Mouse (Mus musculus) midbrain, embryonic 15.5 days (tissue): ENCODE results near the gene Zp3. TPM values are rescaled to one million over a fixed set of nuclear protein-coding genes. Genes with fewer than 3 reads are reported as not detected.

ENCODE experiments used
- ATAC-seq: fragments of 200-750 bp; cut with Nextera tagmentation; replicated peaks from 2 replicates; pipeline ENCODE4 v1.8.0; 2017; ENCODE audit warnings: moderate TSS enrichment
- H3K27ac ChIP-seq: fragments of 300-500 bp; sonication (generic); 2 replicates; pipeline ENCODE4 v1.5.1; 2015; ENCODE audit warnings: mild to moderate bottlenecking, inconsistent platforms
- H3K27me3 ChIP-seq: fragments of 300-500 bp; sonication (generic); replicated peaks from 2 replicates; pipeline ENCODE4 v1.6.1; 2015; ENCODE audit warnings: inconsistent platforms
- H3K36me3 ChIP-seq: fragments of 300-500 bp; sonication (generic); replicated peaks from 2 replicates; pipeline ENCODE4 v1.6.1; 2015; ENCODE audit warnings: inconsistent platforms
- H3K4me1 ChIP-seq: fragments of 300-500 bp; sonication (generic); 2 replicates; pipeline ENCODE4 v1.6.1; 2015; ENCODE audit warnings: inconsistent platforms
- H3K4me2 ChIP-seq: fragments of 300-500 bp; sonication (generic); 2 replicates; pipeline ENCODE4 v1.6.1; 2015; ENCODE audit warnings: inconsistent platforms, mild to moderate bottlenecking, moderate library complexity
- H3K4me3 ChIP-seq: fragments of 300-500 bp; sonication (generic); 2 replicates; pipeline ENCODE4 v1.5.1; 2015; ENCODE audit warnings: mild to moderate bottlenecking, inconsistent platforms
- H3K9ac ChIP-seq: fragments of 300-500 bp; sonication (generic); 2 replicates; pipeline ENCODE4 v1.6.1; 2015; ENCODE audit warnings: mild to moderate bottlenecking, inconsistent platforms
- H3K9me3 ChIP-seq: fragments of 300-500 bp; sonication (generic); 2 replicates; pipeline ENCODE4 v1.6.1; 2016; ENCODE audit warnings: inconsistent platforms
- WGBS: fragments of 180-500 bp; shearing (Covaris S2); methylation state at CpG from one replicate; pipeline ENCODE4 v1.1.7; 2015; ENCODE audit warnings: mixed read lengths; 5-methylcytosine and 5-hydroxymethylcytosine counted together
- polyA plus RNA-seq: library from polyadenylated mRNA; unstranded; fragments of >200 nt; fragmentation: Nextera tagmentation; extraction: Ambion mirVana; gene quantifications from 2 replicates; pipeline ENCODE4 v1.2.1, GENCODE M21; 2015

Gene Zp3
- polyA plus RNA-seq, 1 experiment from 2014 or later, result 0.21 TPM

GRCm38 (mm10) chr5:135993381-135993965, 13.6 kb downstream of the Zp3 start:
- Histone ChIP-seq H3K27me3 (no peaks in the 10 kb centered on the region), H3K4me3 (no peak overlapping the region), H3K27ac (no peak overlapping the region), H3K36me3 (peaks cover 7% of the 10 kb centered on the region), H3K4me2 (no peak overlapping the region), H3K9me3 (no peaks in the 10 kb centered on the region), H3K9ac (no peak overlapping the region), H3K4me1 (peaks cover 13% of the 10 kb centered on the region)
- ATAC-seq, result no peak
- WGBS, result 63% methylated on average over 5 of the region's 5 CpGs

DNA sequence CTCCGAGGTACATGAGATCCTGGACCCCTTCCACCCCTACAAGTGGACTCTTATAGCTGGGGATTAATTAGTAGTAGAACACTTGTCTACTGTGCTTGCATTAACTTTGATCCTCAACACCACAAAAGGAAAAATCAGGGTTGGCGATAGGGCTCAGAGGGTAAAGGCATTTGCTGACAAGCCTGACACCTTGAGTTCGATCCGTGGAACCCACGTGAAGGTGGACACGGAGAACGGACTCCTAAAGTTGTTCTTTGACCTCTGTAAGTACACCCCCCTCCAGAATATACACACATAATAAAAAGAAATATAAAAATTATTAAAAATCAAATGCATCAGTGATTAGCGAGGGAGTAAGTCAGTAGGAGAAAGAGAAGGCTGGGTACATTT, 14.4 kb downstream of the Zp3 start:
- no peaks in the 10 kb centered on the region for H3K9me3 ChIP-seq
- peak overlapping the region; percentile 66; the same call in 1 of the 2 replicates for H3K4me3 ChIP-seq
- H3K9ac ChIP-seq, result no peak overlapping the region
- peak; percentile 65; the same call in 1 of the 2 replicates for ATAC-seq
- H3K27me3 ChIP-seq, result no peaks in the 10 kb centered on the region
- H3K4me2 ChIP-seq, result no peak overlapping the region
- H3K27ac ChIP-seq, result no peak overlapping the region
- WGBS, result 65% methylated on average over 8 of the region's 8 CpGs
- H3K4me1 ChIP-seq, result peaks cover 13% of the 10 kb centered on the region
- peaks cover 12% of the 10 kb centered on the region for H3K36me3 ChIP-seq

DNA sequence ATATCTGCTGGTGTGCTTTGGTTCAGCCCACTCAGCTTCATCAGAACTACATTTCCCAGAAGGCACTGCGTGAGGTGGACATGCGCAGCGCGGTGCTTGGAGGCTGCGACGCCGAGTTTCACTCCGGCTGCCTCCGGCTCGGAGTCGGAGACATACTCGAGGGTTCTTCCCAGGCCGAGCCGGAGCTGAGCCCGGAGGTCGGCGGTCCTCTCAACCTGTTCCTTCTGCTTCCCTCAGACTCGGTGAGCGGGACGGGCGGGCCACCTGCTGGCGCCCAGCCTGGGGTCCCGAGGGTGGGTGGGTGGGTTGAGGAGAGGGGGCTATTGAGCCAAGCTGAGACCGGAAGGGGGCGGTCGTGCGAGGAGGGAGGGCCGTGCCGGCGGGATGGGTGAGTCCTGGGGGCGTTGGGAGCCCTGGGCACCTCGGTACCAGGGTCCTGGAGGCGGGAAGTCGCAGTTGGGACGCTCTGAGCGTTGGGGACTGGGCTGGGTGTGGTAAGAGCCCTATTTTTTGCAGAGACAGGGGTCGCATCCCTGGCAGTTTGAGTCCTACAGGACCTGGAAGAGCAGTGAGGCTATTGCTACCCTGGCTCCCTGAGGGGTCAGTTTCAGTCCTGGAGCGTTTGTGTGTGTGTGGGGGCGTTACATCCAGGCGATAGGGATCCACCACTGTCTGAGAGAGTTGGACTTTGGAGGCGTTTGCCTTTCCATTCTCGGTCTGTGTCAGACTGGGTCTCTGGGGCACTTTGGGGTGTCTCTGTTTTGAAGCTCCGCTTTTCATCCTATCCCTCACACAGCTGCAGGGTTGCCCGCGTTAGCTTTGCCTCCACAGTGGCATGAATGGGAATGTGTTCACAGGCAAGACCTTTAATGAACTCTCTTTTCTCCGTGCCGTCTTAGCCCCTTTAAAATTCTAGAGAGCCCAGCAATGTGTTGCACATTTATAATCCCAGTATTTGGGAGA, 15.1 kb downstream of the Zp3 start, which contains the start of gene Dtx2:
Dtx2 (plus strand) TSS at position 76 of the 963 bp plus-strand sequence.
- under 1% methylated on average over 47 of the region's 47 CpGs for WGBS
- H3K9me3 ChIP-seq, result no peaks in the 10 kb centered on the region
- peak within 1 kb of the TSS; percentile 74 for H3K4me2 ChIP-seq
- H3K27me3 ChIP-seq, result no peaks in the 10 kb centered on the region
- H3K4me1 ChIP-seq, result peaks cover 13% of the 10 kb centered on the region
- ATAC-seq, result peak; percentile 95
- H3K9ac ChIP-seq, result peak within 1 kb of the TSS; percentile 73
- peak within 1 kb of the TSS; percentile 66 for H3K4me3 ChIP-seq
- H3K27ac ChIP-seq, result peak within 1 kb of the TSS; percentile 86
- peaks cover 12% of the 10 kb centered on the region for H3K36me3 ChIP-seq

DNA sequence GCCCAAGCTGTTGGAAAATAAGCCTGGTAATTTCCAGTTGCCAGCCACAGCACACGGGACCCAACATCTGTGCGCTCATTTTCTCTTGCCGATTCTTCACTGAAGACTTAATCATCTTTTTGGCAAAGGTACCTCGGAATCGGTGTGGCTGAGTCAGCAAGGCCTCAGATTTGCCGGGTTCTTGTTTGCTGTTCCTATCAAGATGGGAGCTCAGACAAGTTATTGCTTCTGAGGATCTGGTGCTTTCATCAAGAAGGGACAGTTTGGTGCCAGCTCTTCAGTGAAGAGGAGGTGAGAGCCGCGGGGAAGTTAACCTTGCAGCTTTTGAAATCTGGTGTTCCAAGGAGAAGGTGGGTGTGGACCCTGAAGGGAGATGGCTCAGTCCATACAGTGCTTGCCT, 16.3 kb downstream of the Zp3 start:
- 89% methylated on average over 8 of the region's 8 CpGs for WGBS
- peaks cover 13% of the 10 kb centered on the region for H3K4me1 ChIP-seq
- H3K36me3 ChIP-seq, result peaks cover 12% of the 10 kb centered on the region
- no peak for ATAC-seq
- no peak overlapping the region for H3K27ac ChIP-seq
- H3K4me3 ChIP-seq, result peak overlapping the region; percentile 66; the same call in 1 of the 2 replicates
- H3K4me2 ChIP-seq, result peak overlapping the region; percentile 74
- H3K9me3 ChIP-seq, result no peaks in the 10 kb centered on the region
- H3K9ac ChIP-seq, result no peak overlapping the region
- H3K27me3 ChIP-seq, result no peaks in the 10 kb centered on the region

GRCm38 (mm10) chr5:136001222-136001621, 21.3 kb downstream of the Zp3 start:
- Histone ChIP-seq H3K36me3 (peaks cover 12% of the 10 kb centered on the region), H3K27ac (no peak overlapping the region), H3K9ac (no peak overlapping the region), H3K4me3 (no peak overlapping the region), H3K27me3 (no peaks in the 10 kb centered on the region), H3K9me3 (no peaks in the 10 kb centered on the region), H3K4me1 (peaks cover 6% of the 10 kb centered on the region; the same call in 1 of the 2 replicates), H3K4me2 (no peak overlapping the region)
- no peak for ATAC-seq
- WGBS, result 92% methylated on average over 6 of the region's 6 CpGs

GRCm38 (mm10) chr5:136002325-136002724, 22.4 kb downstream of the Zp3 start:
- 0 out of 2 replicates have a peak overlapping the region, but pooled peaks have one; percentile 29 for H3K27ac ChIP-seq
- no peaks in the 10 kb centered on the region for H3K27me3 ChIP-seq
- H3K4me2 ChIP-seq, result no peak overlapping the region
- H3K9ac ChIP-seq, result no peak overlapping the region
- H3K36me3 ChIP-seq, result peaks cover 12% of the 10 kb centered on the region
- H3K4me1 ChIP-seq, result 0 out of 2 replicates have a peak, but pooled peaks cover 3% of the 10 kb centered on the region
- ATAC-seq, result no peak
- H3K4me3 ChIP-seq, result no peak overlapping the region
- H3K9me3 ChIP-seq, result no peaks in the 10 kb centered on the region
- 80% methylated on average over 2 of the region's 2 CpGs for WGBS

GRCm38 (mm10) chr5:136002751-136003151, 22.9 kb downstream of the Zp3 start:
- no peak for ATAC-seq
- no peak overlapping the region for H3K9ac ChIP-seq

GRCm38 (mm10) chr5:136004537-136004936, 24.6 kb downstream of the Zp3 start:
- no peak overlapping the region for H3K4me3 ChIP-seq
- no peaks in the 10 kb centered on the region for H3K36me3 ChIP-seq
- H3K27me3 ChIP-seq, result no peaks in the 10 kb centered on the region
- 87% methylated on average over 4 of the region's 4 CpGs for WGBS
- H3K4me1 ChIP-seq, result 0 out of 2 replicates have a peak, but pooled peaks cover 3% of the 10 kb centered on the region
- no peak for ATAC-seq
- H3K4me2 ChIP-seq, result no peak overlapping the region
- H3K9me3 ChIP-seq, result no peaks in the 10 kb centered on the region
- H3K9ac ChIP-seq, result no peak overlapping the region
- no peak overlapping the region for H3K27ac ChIP-seq

More at GRCm38 (mm10) chr5:136002751-136003151, 22.9 kb downstream of the Zp3 start:
- no peak overlapping the region for H3K27ac ChIP-seq
- no peaks in the 10 kb centered on the region for H3K9me3 ChIP-seq
- H3K4me1 ChIP-seq, result 0 out of 2 replicates have a peak, but pooled peaks cover 3% of the 10 kb centered on the region
- peaks cover 12% of the 10 kb centered on the region for H3K36me3 ChIP-seq
- no peak overlapping the region for H3K4me2 ChIP-seq
- WGBS, result 31% methylated on average over 3 of the region's 3 CpGs
- no peak overlapping the region for H3K4me3 ChIP-seq
- no peaks in the 10 kb centered on the region for H3K27me3 ChIP-seq

DNA sequence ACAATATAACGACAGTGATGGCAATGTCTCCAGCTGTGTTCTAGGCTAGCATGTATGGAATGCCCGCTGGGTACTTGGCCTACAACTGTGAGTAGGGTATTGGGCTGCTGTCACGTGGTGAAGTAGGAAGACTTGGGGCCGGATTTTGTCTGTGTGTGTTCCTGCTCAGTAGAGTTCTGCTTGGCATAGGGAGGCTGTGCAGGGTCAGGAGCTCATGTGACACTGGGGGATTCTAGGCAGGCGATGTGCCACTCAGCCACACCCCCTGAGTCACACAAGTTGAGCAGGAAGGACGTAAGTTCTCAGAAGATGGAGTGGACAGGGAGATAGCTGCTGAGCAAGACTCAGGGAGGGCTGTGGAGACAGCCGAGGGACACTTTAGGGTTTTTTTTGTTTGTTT, 27.8 kb downstream of the Zp3 start:
- no peak overlapping the region for H3K4me2 ChIP-seq
- peaks cover 20% of the 10 kb centered on the region; the same call in 1 of the 2 replicates for H3K36me3 ChIP-seq
- no peaks in the 10 kb centered on the region for H3K4me1 ChIP-seq
- WGBS, result 80% methylated on average over 7 of the region's 7 CpGs
- H3K9me3 ChIP-seq, result no peaks in the 10 kb centered on the region
- H3K27me3 ChIP-seq, result no peaks in the 10 kb centered on the region
- no peak overlapping the region for H3K27ac ChIP-seq
- no peak overlapping the region for H3K4me3 ChIP-seq
- no peak for ATAC-seq
- no peak overlapping the region for H3K9ac ChIP-seq

DNA sequence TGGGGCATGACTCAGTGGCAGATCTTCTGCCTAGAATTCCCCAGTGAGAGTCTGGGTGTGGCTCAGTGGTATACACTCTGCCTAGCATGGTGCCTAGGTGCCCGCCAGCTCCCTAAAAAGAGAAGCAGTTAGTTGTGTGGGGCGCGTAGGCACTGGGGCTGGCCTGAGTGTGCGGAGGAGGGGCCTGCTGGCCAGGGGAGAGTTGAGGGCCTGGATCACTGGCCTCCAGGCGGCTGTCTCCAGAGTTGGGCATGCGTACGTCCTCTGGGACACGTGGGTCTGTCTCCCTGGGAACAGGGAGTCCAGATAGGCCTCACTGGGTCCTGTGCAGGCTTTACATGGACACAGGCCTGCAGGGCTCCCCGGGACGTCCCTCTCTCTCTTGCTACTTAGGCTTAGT, 35.0 kb downstream of the Zp3 start:
- 80% methylated on average over 10 of the region's 10 CpGs for WGBS
- no peak overlapping the region for H3K4me2 ChIP-seq
- H3K27me3 ChIP-seq, result no peaks in the 10 kb centered on the region
- H3K27ac ChIP-seq, result no peak overlapping the region
- peaks cover 5% of the 10 kb centered on the region for H3K4me1 ChIP-seq
- no peaks in the 10 kb centered on the region for H3K9me3 ChIP-seq
- no peak for ATAC-seq
- H3K36me3 ChIP-seq, result peaks cover 20% of the 10 kb centered on the region; the same call in 1 of the 2 replicates
- H3K4me3 ChIP-seq, result no peak overlapping the region
- H3K9ac ChIP-seq, result no peak overlapping the region

DNA sequence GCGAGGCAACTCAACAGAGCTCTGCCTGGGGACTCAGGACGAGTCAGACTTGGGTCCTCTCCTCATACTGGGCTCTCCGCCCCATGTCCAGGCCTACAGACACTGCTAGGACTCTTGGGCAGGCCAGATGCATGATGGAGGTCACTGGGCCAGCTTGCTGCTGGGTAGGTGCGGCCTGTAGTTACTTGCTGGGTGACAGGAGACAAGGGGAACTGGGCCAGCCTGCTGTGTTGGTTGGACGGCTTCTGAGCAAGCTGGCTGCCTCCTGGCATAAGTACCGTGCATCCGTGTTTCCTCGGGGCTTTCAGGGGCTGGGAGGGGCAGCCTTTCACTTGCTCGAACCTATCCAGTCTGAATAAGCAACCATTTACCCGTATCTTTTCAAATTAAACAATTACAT, 35.7 kb downstream of the Zp3 start:
- H3K9me3 ChIP-seq, result no peaks in the 10 kb centered on the region

More for the DNA sequence above, 35.7 kb downstream of the Zp3 start:
- Histone ChIP-seq H3K27me3 (no peaks in the 10 kb centered on the region), H3K4me3 (no peak overlapping the region), H3K27ac (peak overlapping the region; percentile 36; the same call in 1 of the 2 replicates), H3K4me2 (no peak overlapping the region), H3K36me3 (peaks cover 13% of the 10 kb centered on the region; the same call in 1 of the 2 replicates), H3K4me1 (peaks cover 5% of the 10 kb centered on the region), H3K9ac (no peak overlapping the region)
- WGBS, result 77% methylated on average over 10 of the region's 10 CpGs
- no peak for ATAC-seq
